Mouse (Mus musculus) heart, postnatal 0 days (tissue): ENCODE data around the gene Gm49405.

ENCODE experiments used
- CTCF ChIP-seq: IDR thresholded peaks from 2 replicates; pipeline ENCODE4 v1.5.1; 2016; ENCODE audit warnings: antibody characterized with exemption, control low read depth, low read depth
- EP300 ChIP-seq: IDR thresholded peaks from 2 replicates; pipeline ENCODE4 v1.6.1; 2016; ENCODE audit warnings: antibody characterized with exemption, low read depth

DNA sequence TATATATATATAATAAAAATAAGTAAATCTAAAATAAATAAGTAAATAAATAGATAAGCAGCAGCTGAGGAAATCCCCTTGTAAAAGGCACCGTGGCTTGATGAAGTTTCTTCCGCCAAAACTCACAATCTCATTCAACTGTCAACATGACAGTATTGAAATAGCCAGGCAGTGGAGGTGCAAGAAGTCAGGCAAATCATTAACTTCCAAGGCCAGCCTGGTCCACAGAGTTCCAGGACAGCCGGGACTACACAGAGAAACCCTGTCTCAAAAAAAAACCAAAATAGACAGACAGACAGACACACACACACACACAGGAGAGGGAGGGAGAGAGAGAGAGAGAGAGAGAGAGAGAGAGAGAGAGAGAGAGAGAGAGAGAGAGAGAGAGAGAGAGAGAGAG is 32.9 kb downstream of the Gm49405 start:
- TF ChIP-seq EP300 (no peak), CTCF (no peak)
